Mouse (Mus musculus) bone marrow, adult 2 months (tissue): Measurements from ENCODE around the gene Faf2.

Experiments used
- CTCF ChIP-seq: fragments of 200-500 bp; IDR thresholded peaks from 2 replicates; pipeline ENCODE4 v1.5.1; 2011; ENCODE audit warnings: low read length, control low read depth; ENCODE audit not compliant: control insufficient read depth, insufficient read depth
- POLR2A ChIP-seq: fragments of 200-500 bp; IDR thresholded peaks from 2 replicates; pipeline ENCODE4 v1.6.1; 2011; ENCODE audit warnings: low read depth, mild to moderate bottlenecking, control low read depth, low read length, borderline replicate concordance; ENCODE audit not compliant: control insufficient read depth

DNA sequence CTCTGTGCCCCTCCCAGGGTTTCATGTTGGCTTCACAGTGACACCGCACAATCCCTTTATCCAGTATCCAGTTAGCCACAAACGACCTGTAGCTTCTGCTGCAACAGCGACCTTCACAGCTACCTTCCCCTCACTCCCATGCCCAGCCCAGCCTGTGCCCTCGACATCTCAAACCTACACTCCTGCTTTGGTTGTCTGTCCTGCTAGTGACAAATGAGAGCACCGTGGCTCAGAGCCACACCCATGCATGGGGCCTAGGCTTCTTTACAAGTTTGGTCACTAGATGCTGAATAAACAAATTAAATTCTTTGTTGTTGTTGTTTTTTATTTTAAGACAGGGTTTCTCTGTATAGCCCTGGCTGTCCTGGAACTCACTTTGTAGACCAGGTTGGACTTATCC is 14.4 kb upstream of the Faf2 start:
- TF ChIP-seq POLR2A (no peak), CTCF (no peak)
